Mouse (Mus musculus): ENCODE measurements around the gene Cct8. TPM values are rescaled to one million over a fixed set of nuclear protein-coding genes. Genes with fewer than 3 reads are reported as not detected.

Cct8 gene
- polyA plus RNA-seq, 1 experiment from 2014 or later, result 391 TPM

DNA sequence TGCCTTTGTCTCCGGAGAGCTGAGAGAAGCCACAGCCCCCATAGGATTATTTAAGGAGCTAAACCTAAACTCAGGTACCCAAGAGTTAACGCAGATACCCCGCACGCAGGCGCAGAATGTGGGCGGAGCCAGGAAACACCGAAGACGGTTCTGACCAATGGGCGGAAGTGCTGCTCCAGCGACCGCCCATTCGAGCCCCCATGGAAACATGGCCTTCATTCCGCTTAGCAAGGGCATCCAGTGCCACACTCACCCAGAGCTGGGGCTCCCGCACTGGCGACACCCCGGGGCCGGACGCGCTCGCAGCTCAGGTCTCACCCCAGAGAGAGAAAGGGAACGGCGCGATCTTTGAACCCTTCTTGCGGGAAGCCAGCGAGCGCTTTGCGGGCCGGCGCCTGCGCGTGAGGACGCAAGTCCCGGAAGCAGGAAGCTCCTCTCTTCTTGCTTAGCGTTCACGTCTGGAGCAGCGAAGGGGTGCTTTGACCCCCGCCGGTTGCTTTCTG lies 55.4 kb downstream of the Cct8 start, which contains the start of gene Rwdd2b:
Rwdd2b (minus strand) TSS at position 390 of the 503 bp plus-strand sequence.
- peak; percentile 96 for ATAC-seq (ENCODE audit: low read depth)
- under 1% methylated on average over 30 of the region's 38 CpGs for WGBS

DNA sequence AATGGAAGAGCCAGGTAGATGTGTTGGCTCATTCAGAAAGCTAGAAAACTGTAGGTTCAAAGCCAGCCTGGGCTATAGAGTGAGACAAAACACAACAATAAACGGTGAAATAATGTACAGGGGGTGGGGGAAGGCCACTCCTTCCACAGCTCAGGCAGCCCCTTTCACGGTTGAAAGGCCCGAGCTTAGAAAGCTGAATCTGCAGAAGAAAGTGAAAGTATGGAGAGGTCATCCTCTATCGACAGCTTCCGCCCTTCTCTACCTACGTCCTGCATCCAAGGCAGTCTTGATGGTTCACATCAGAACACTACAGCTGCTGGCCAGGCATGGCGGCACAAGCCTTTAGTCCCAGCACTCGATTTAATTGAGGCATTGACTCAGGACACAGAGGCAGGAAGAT lies 57.0 kb downstream of the Cct8 start:
- H3K9me3 ChIP-seq (ENCODE audit: control insufficient read depth, low read length), result no peaks in the 10 kb centered on the region
- H3K36me3 ChIP-seq (ENCODE audit: control insufficient read depth, insufficient read depth, low read length), result no peaks in the 10 kb centered on the region
- WGBS, result 91% methylated on average over 8 of the region's 8 CpGs
- DNase-seq (ENCODE audit: low spot score) (no peak), ATAC-seq (ENCODE audit: low read depth) (no peak)
- no peak overlapping the region for H3K4me2 ChIP-seq (ENCODE audit: low read depth, low read length)
- peaks cover 10% of the 10 kb centered on the region for H3K4me1 ChIP-seq (ENCODE audit: control insufficient read depth, insufficient read depth, low read length)
- H3K9ac ChIP-seq (ENCODE audit: low read depth, low read length), result no peak overlapping the region
- H3K4me3 ChIP-seq (ENCODE audit: low read depth, low read length), result no peak overlapping the region
- H3K27ac ChIP-seq (replicated peaks; ENCODE audit: low read depth, low read length), result no peak overlapping the region
- no peaks in the 10 kb centered on the region for H3K27me3 ChIP-seq (replicated peaks; ENCODE audit: control insufficient read depth, insufficient read depth, low read length)

More for the DNA sequence above, 55.4 kb downstream of the Cct8 start, which contains the start of gene Rwdd2b:
- peak; percentile 98 for DNase-seq (ENCODE audit: low spot score)
- Histone ChIP-seq H3K36me3 (ENCODE audit: control insufficient read depth, insufficient read depth, low read length) (no peaks in the 10 kb centered on the region), H3K9ac (ENCODE audit: low read depth, low read length) (peak within 1 kb of the TSS; percentile 75), H3K4me2 (ENCODE audit: low read depth, low read length) (peak within 1 kb of the TSS; percentile 84), H3K4me1 (ENCODE audit: control insufficient read depth, insufficient read depth, low read length) (peaks cover 10% of the 10 kb centered on the region), H3K4me3 (ENCODE audit: low read depth, low read length) (peak within 1 kb of the TSS; percentile 59), H3K27ac (replicated peaks; ENCODE audit: low read depth, low read length) (peak within 1 kb of the TSS; percentile 77), H3K27me3 (replicated peaks; ENCODE audit: control insufficient read depth, insufficient read depth, low read length) (no peaks in the 10 kb centered on the region), H3K9me3 (ENCODE audit: control insufficient read depth, low read length) (no peaks in the 10 kb centered on the region)

DNA sequence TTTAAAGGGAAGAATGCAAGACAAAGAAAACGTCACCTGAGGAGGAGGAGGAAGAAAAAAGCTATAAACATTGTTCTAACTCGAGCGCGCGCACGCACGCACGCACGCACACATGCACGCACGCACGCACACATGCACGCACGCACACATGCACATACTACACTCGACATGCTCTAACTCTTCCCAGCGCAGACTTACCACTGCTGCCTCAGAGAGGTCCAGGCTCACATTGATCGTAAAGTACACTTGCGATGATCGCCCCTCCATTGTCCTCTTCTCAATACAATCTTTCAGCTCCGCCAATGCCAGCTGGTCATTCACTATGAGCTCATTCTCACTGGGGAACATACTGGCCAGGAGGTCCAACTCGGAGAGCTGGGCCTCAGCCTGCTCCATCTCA lies 58.6 kb downstream of the Cct8 start:
- 92% methylated on average over 21 of the region's 21 CpGs for WGBS
- Histone ChIP-seq H3K9ac (ENCODE audit: low read depth, low read length) (no peak overlapping the region), H3K4me1 (ENCODE audit: control insufficient read depth, insufficient read depth, low read length) (peaks cover 10% of the 10 kb centered on the region), H3K4me2 (ENCODE audit: low read depth, low read length) (no peak overlapping the region), H3K4me3 (ENCODE audit: low read depth, low read length) (no peak overlapping the region), H3K27me3 (replicated peaks; ENCODE audit: control insufficient read depth, insufficient read depth, low read length) (no peaks in the 10 kb centered on the region), H3K27ac (replicated peaks; ENCODE audit: low read depth, low read length) (no peak overlapping the region), H3K9me3 (ENCODE audit: control insufficient read depth, low read length) (no peaks in the 10 kb centered on the region), H3K36me3 (ENCODE audit: control insufficient read depth, insufficient read depth, low read length) (no peaks in the 10 kb centered on the region)
- ATAC-seq (ENCODE audit: low read depth) (no peak), DNase-seq (ENCODE audit: low spot score) (no peak)

DNA sequence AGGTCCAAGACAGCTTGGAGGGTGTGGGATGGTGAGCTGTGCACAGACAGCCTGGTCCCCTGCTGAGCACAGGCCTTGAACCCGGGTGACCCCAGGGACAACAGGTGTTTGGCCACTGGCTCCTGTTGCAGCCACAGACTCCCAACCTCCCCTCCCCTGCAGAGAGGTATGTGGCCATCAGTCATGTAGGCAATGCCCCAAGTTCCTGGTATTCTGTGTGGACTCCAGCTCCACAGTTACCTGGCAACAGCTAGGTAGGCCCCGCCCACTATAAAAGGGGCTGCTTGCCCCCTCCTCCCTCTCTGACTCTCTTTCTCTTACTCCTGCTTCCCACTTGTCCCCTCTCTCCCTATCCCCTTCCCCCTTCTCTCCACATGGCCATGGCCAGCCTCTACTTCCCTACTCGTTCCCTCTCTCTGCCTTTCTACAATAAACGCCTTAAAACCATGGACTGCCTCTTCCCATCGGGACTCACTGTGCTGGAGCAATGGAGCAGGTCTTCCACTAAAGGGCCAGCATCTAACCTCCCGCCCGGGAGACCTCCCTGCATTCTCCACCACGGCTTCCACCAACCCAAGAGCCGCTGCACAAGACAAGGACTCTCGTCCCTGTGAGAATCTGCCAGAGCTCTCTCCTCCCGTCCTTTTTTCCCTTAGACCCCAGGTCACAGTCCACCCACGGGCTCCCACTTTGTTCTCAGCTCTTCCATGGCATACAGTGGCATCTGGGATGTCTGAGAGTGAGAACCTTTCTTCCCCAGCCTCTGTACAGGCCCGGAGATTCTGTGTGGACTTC lies 60.1 kb downstream of the Cct8 start:
- WGBS, result 81% methylated on average over 12 of the region's 13 CpGs

DNA sequence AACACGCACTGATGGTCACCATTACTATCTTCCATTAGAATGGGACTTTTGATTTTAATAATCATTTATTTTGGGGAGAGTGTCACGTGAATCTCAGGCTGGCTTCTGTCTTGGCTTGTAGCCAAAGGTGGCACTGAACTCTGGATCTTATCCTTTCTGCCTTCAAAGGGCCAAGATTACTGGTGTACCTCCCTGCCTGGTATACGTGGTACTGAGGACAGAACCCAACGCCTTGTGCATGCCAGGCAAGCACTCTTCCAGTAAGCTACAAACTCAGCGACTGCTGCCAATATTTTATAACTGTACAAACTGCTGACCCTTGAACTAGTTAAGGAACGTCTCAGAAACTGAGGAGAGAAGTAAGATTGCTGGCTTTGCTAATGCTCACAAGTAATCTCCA lies 60.7 kb downstream of the Cct8 start:
- Histone ChIP-seq H3K4me3 (ENCODE audit: low read depth, low read length) (no peak overlapping the region), H3K36me3 (ENCODE audit: control insufficient read depth, insufficient read depth, low read length) (no peaks in the 10 kb centered on the region), H3K27ac (replicated peaks; ENCODE audit: low read depth, low read length) (no peak overlapping the region), H3K9ac (ENCODE audit: low read depth, low read length) (no peak overlapping the region), H3K9me3 (ENCODE audit: control insufficient read depth, low read length) (no peaks in the 10 kb centered on the region), H3K27me3 (replicated peaks; ENCODE audit: control insufficient read depth, insufficient read depth, low read length) (no peaks in the 10 kb centered on the region), H3K4me2 (ENCODE audit: low read depth, low read length) (no peak overlapping the region), H3K4me1 (ENCODE audit: control insufficient read depth, insufficient read depth, low read length) (peaks cover 7% of the 10 kb centered on the region; the same call in 1 of the 2 replicates)
- ATAC-seq (ENCODE audit: low read depth) (no peak), DNase-seq (ENCODE audit: low spot score) (no peak)
- WGBS, result 83% methylated on average over 6 of the region's 6 CpGs

More for the DNA sequence above, 60.1 kb downstream of the Cct8 start:
- Histone ChIP-seq H3K4me1 (ENCODE audit: control insufficient read depth, insufficient read depth, low read length) (peaks cover 7% of the 10 kb centered on the region; the same call in 1 of the 2 replicates), H3K27ac (replicated peaks; ENCODE audit: low read depth, low read length) (no peak overlapping the region), H3K9ac (ENCODE audit: low read depth, low read length) (no peak overlapping the region), H3K36me3 (ENCODE audit: control insufficient read depth, insufficient read depth, low read length) (no peaks in the 10 kb centered on the region), H3K9me3 (ENCODE audit: control insufficient read depth, low read length) (no peaks in the 10 kb centered on the region), H3K4me2 (ENCODE audit: low read depth, low read length) (no peak overlapping the region), H3K4me3 (ENCODE audit: low read depth, low read length) (no peak overlapping the region), H3K27me3 (replicated peaks; ENCODE audit: control insufficient read depth, insufficient read depth, low read length) (no peaks in the 10 kb centered on the region)
- no peak for ATAC-seq (ENCODE audit: low read depth)
- DNase-seq (ENCODE audit: low spot score), result no peak

DNA sequence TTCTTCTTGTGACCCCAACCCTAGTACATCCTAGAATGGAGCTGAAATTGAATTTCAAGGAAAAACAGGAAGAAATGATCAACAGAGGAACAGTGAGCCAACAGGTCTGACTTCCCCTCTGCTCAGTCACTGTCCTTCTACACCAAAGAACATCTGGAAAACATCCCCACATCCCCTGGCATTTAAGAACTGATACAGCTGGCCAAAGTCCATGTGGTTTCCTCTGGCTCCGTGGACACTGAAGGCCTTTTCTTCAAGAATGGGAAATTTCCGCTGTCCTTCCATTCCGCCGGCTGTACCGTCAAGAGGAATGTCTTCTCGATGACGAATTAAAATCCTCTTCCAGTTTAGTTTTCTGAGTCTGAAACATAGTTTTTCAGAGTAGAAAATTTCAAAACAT lies 61.4 kb downstream of the Cct8 start:
- ATAC-seq (ENCODE audit: low read depth) (no peak), DNase-seq (ENCODE audit: low spot score) (no peak)
- Histone ChIP-seq H3K4me2 (ENCODE audit: low read depth, low read length) (no peak overlapping the region), H3K9me3 (ENCODE audit: control insufficient read depth, low read length) (no peaks in the 10 kb centered on the region), H3K27ac (replicated peaks; ENCODE audit: low read depth, low read length) (no peak overlapping the region), H3K4me3 (ENCODE audit: low read depth, low read length) (no peak overlapping the region), H3K36me3 (ENCODE audit: control insufficient read depth, insufficient read depth, low read length) (no peaks in the 10 kb centered on the region), H3K27me3 (replicated peaks; ENCODE audit: control insufficient read depth, insufficient read depth, low read length) (no peaks in the 10 kb centered on the region), H3K4me1 (ENCODE audit: control insufficient read depth, insufficient read depth, low read length) (peaks cover 3% of the 10 kb centered on the region; the same call in 1 of the 2 replicates), H3K9ac (ENCODE audit: low read depth, low read length) (no peak overlapping the region)
- WGBS, result 83% methylated on average over 7 of the region's 7 CpGs

Other genes starting within 250 kb of the Cct8 start
- gene N6amt1, start 141.7 kb downstream of the Cct8 start, polyA plus RNA-seq (2014; fragmentation: Nextera tagmentation; extraction: Ambion mirVana), result 15.8 and 21.4 TPM in 2 replicates
- gene Ltn1, start 63.3 kb downstream of the Cct8 start, polyA plus RNA-seq (2014; fragmentation: Nextera tagmentation; extraction: Ambion mirVana), result 26.8 and 30.8 TPM in 2 replicates
- 8.1 and 9.1 TPM in 2 replicates for gene Rwdd2b, start 55.3 kb downstream of the Cct8 start, polyA plus RNA-seq (2014; fragmentation: Nextera tagmentation; extraction: Ambion mirVana)
- 48.3 and 50.8 TPM in 2 replicates for gene Usp16, start 41.2 kb downstream of the Cct8 start, polyA plus RNA-seq (2014; fragmentation: Nextera tagmentation; extraction: Ambion mirVana)
- gene Map3k7cl, start 57.5 kb upstream of the Cct8 start, polyA plus RNA-seq (2014; fragmentation: Nextera tagmentation; extraction: Ambion mirVana), result 1.8 and 1.9 TPM in 2 replicates
- 11.9 and 12.8 TPM in 2 replicates for gene Bach1, start 203.1 kb upstream of the Cct8 start, polyA plus RNA-seq (2014; fragmentation: Nextera tagmentation; extraction: Ambion mirVana)